Mouse (Mus musculus) liver, postnatal 0 days (tissue): ENCODE data around the gene Pgpep1. TPM values are rescaled to one million over a fixed set of nuclear protein-coding genes. Genes with fewer than 3 reads are reported as not detected.

Source experiments
- ATAC-seq: fragments of 200-750 bp; cut with Nextera tagmentation; 2 replicates; pipeline ENCODE4 v1.8.0; 2017; ENCODE audit warnings: mild to moderate bottlenecking, moderate library complexity
- DNase-seq: peaks from one replicate; pipeline ENCODE4 v3.0.0-alpha.2; 2016
- H3K27ac ChIP-seq: fragments of 300-500 bp; sonication (generic); 2 replicates; pipeline ENCODE4 v1.5.1; 2014; ENCODE audit warnings: antibody characterized with exemption, moderate library complexity, mild to moderate bottlenecking, low read depth
- H3K27me3 ChIP-seq: fragments of 300-500 bp; sonication (generic); 2 replicates; pipeline ENCODE4 v1.6.1; 2014; ENCODE audit warnings: low read length, control low read depth, mixed read lengths; ENCODE audit not compliant: insufficient read depth
- H3K36me3 ChIP-seq: fragments of 300-500 bp; sonication (generic); replicated peaks from 2 replicates; pipeline ENCODE4 v1.6.1; 2014; ENCODE audit warnings: mild to moderate bottlenecking, control low read depth, low read length, moderate library complexity, mixed read lengths; ENCODE audit not compliant: insufficient read depth
- H3K4me1 ChIP-seq: fragments of 300-500 bp; sonication (generic); 2 replicates; pipeline ENCODE4 v1.6.1; 2014; ENCODE audit warnings: antibody characterized with exemption, mild to moderate bottlenecking, control low read depth; ENCODE audit not compliant: insufficient read depth
- H3K4me2 ChIP-seq: fragments of 300-500 bp; sonication (generic); 2 replicates; pipeline ENCODE4 v1.6.1; 2014; ENCODE audit warnings: low read depth, mild to moderate bottlenecking, low read length, moderate library complexity, mixed read lengths
- H3K4me3 ChIP-seq: fragments of 300-500 bp; sonication (generic); 2 replicates; pipeline ENCODE4 v1.5.1; 2014; ENCODE audit warnings: low read depth, low read length
- H3K9ac ChIP-seq: fragments of 300-500 bp; sonication (generic); replicated peaks from 2 replicates; pipeline ENCODE4 v1.6.1; 2014; ENCODE audit warnings: mild to moderate bottlenecking, moderate library complexity
- H3K9me3 ChIP-seq: fragments of 300-500 bp; sonication (generic); 2 replicates; pipeline ENCODE4 v1.6.1; 2016; ENCODE audit warnings: mild to moderate bottlenecking, control low read depth, low read length, mixed read lengths
- CTCF ChIP-seq: sonication (generic); IDR thresholded peaks from 2 replicates; pipeline ENCODE4 v1.5.1; 2016; ENCODE audit warnings: antibody characterized with exemption, low read depth
- EP300 ChIP-seq: IDR thresholded peaks from 2 replicates; pipeline ENCODE4 v1.6.1; 2016; ENCODE audit warnings: antibody characterized with exemption, low read depth, mild to moderate bottlenecking
- WGBS: fragments of 180-500 bp; shearing (Covaris S2); extraction: QIAGEN DNeasy Blood & Tissue Kit; methylation state at CpG from one replicate; pipeline ENCODE4 v1.1.7; 2014; ENCODE audit not compliant: insufficient replicate concordance; 5-methylcytosine and 5-hydroxymethylcytosine counted together
- polyA plus RNA-seq: library from polyadenylated mRNA; unstranded; fragments of >200 nt; fragmentation: Nextera tagmentation; extraction: Ambion mirVana; gene quantifications from 2 replicates; pipeline ENCODE4 v1.2.1, GENCODE M21; 2015

The Pgpep1 gene
- polyA plus RNA-seq, 1 experiment from 2014 or later, result 31.0 TPM

GRCm38 (mm10) chr8:70630532-70631381 is 29.4 kb downstream of the Pgpep1 start:
- no peaks in the 10 kb centered on the region for H3K36me3 ChIP-seq
- peaks cover 42% of the 10 kb centered on the region for H3K4me1 ChIP-seq
- DNase-seq, result peak; percentile 81
- peak overlapping the region; percentile 81 for H3K4me2 ChIP-seq
- TF ChIP-seq CTCF, result no peak
- TF ChIP-seq EP300, result peak; percentile 48; the same call in 1 of the 2 replicates
- H3K27ac ChIP-seq, result peak overlapping the region; percentile 89
- peak overlapping the region; percentile 60 for H3K9ac ChIP-seq
- 10% methylated on average over 22 of the region's 22 CpGs for WGBS
- H3K9me3 ChIP-seq, result no peaks in the 10 kb centered on the region
- peak; percentile 72 for ATAC-seq
- H3K4me3 ChIP-seq, result peak overlapping the region; percentile 50
- H3K27me3 ChIP-seq, result no peaks in the 10 kb centered on the region

- H3K4me2 ChIP-seq, result peak overlapping the region; percentile 81
- peak overlapping the region; percentile 50 for H3K4me3 ChIP-seq
- peak overlapping the region; percentile 73 for H3K27ac ChIP-seq
- H3K36me3 ChIP-seq, result no peaks in the 10 kb centered on the region
- ATAC-seq, result peak; percentile 54
- WGBS, result 1% methylated on average over 60 of the region's 60 CpGs
- H3K9me3 ChIP-seq, result no peaks in the 10 kb centered on the region
- TF ChIP-seq EP300, result no peak
- peak; percentile 100 for TF ChIP-seq CTCF
- peaks cover 33% of the 10 kb centered on the region for H3K4me1 ChIP-seq
- peak; percentile 92 for DNase-seq
- H3K9ac ChIP-seq, result peak overlapping the region; percentile 60
- H3K27me3 ChIP-seq, result no peaks in the 10 kb centered on the region
Observed at GRCm38 (mm10) chr8:70629574-70630531, 30.3 kb downstream of the Pgpep1 start.

- peak overlapping the region; percentile 60 for H3K9ac ChIP-seq
- 0 out of 2 replicates have a peak overlapping the region, but pooled peaks have one; percentile 73 for H3K27ac ChIP-seq
- peaks cover 26% of the 10 kb centered on the region for H3K4me1 ChIP-seq
- H3K27me3 ChIP-seq, result no peaks in the 10 kb centered on the region
- WGBS, result 65% methylated on average over 7 of the region's 7 CpGs
- ATAC-seq (no peak), DNase-seq (peak; percentile 14)
- H3K4me3 ChIP-seq, result peak overlapping the region; percentile 50; the same call in 1 of the 2 replicates
- H3K9me3 ChIP-seq, result no peaks in the 10 kb centered on the region
- TF ChIP-seq CTCF (no peak), EP300 (no peak)
- H3K4me2 ChIP-seq, result peak overlapping the region; percentile 81
- no peaks in the 10 kb centered on the region for H3K36me3 ChIP-seq
Observed at GRCm38 (mm10) chr8:70628986-70629490, 31.1 kb downstream of the Pgpep1 start.

- ATAC-seq, result no peak
- H3K4me1 ChIP-seq, result peaks cover 24% of the 10 kb centered on the region
- H3K36me3 ChIP-seq, result no peaks in the 10 kb centered on the region
- H3K9me3 ChIP-seq, result no peaks in the 10 kb centered on the region
- H3K27me3 ChIP-seq, result no peaks in the 10 kb centered on the region
- 76% methylated on average over 5 of the region's 5 CpGs for WGBS
- H3K9ac ChIP-seq, result no peak overlapping the region
- no peak overlapping the region for H3K27ac ChIP-seq
- no peak overlapping the region for H3K4me2 ChIP-seq
- H3K4me3 ChIP-seq, result no peak overlapping the region
- TF ChIP-seq CTCF, result no peak
- TF ChIP-seq EP300, result no peak
- DNase-seq, result no peak
Observed at GRCm38 (mm10) chr8:70627041-70627440, 33.1 kb downstream of the Pgpep1 start.

DNA sequence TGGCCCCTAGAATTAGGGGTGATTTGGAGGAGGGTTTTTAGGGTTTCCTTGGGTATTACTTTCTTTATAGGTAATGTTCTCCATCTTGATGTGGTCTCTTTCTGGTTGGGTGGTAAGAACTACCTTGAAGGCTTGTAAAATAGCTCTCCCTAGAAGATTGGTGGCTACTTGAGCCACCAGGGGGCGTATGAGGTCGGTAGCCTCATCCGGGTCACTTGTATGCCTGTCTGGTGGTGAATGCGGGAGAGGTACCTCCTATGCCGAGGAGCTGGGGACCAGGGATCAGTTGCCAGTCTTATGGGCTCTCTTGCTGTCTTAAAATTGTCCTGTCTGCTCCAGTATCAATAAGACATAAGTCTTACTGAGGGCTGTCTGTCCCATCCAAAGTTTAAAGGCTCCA is 35.1 kb downstream of the Pgpep1 start:
- 37% methylated on average over 5 of the region's 5 CpGs for WGBS
- no peak overlapping the region for H3K9ac ChIP-seq
- no peak overlapping the region for H3K27ac ChIP-seq
- H3K4me2 ChIP-seq, result no peak overlapping the region
- DNase-seq, result peak; percentile 77
- H3K4me3 ChIP-seq, result no peak overlapping the region
- H3K27me3 ChIP-seq, result no peaks in the 10 kb centered on the region
- ATAC-seq, result no peak
- H3K4me1 ChIP-seq, result peaks cover 21% of the 10 kb centered on the region
- H3K36me3 ChIP-seq, result no peaks in the 10 kb centered on the region
- no peak for TF ChIP-seq EP300
- TF ChIP-seq CTCF, result peak; percentile 81
- H3K9me3 ChIP-seq, result no peaks in the 10 kb centered on the region
